Mouse (Mus musculus): ENCODE results near the gene Sec31b. TPM values are rescaled to one million over a fixed set of nuclear protein-coding genes. Genes with fewer than 3 reads are reported as not detected.

The Sec31b gene
- 0.68 and 1.0 TPM in 2 replicates for polyA plus RNA-seq (2012; rRNA removed)

GRCm38 (mm10) chr19:44545321-44546041 lies at the start of gene Sec31b:
Gene Sec31b (minus strand): TSS chr19:44545864.
- WGBS = 3% methylated on average over 47 of the region's 47 CpGs
- no peak for DNase-seq (ENCODE audit: low read depth, low spot score)

GRCm38 (mm10) chr19:44594180-44594579 lies 48.5 kb upstream of the Sec31b start:
- 90% methylated on average over 14 of the region's 14 CpGs for WGBS
- DNase-seq (ENCODE audit: low read depth, low spot score) = no peak

GRCm38 (mm10) chr19:44591638-44592037 lies 46.0 kb upstream of the Sec31b start:
- no peak for DNase-seq (ENCODE audit: low read depth, low spot score)
- 71% methylated on average over 6 of the region's 6 CpGs for WGBS

GRCm38 (mm10) chr19:44590992-44591391 lies 45.3 kb upstream of the Sec31b start:
- 81% methylated on average over 18 of the region's 18 CpGs for WGBS
- DNase-seq (ENCODE audit: low read depth, low spot score) = no peak

GRCm38 (mm10) chr19:44589591-44590223 lies 44.0 kb upstream of the Sec31b start:
- 29% methylated on average over 7 of the region's 7 CpGs for WGBS
- no peak for DNase-seq (ENCODE audit: low read depth, low spot score)

GRCm38 (mm10) chr19:44588036-44588435 lies 42.4 kb upstream of the Sec31b start:
- WGBS = 48% methylated on average over 4 of the region's 4 CpGs
- DNase-seq (ENCODE audit: low read depth, low spot score) = no peak

GRCm38 (mm10) chr19:44582638-44583309 lies 37.1 kb upstream of the Sec31b start:
- 37% methylated on average over 9 of the region's 9 CpGs for WGBS
- DNase-seq (ENCODE audit: low read depth, low spot score) = peak; percentile 57

- no peak for DNase-seq (ENCODE audit: low read depth, low spot score)
- 54% methylated on average over 10 of the region's 10 CpGs for WGBS
These were observed 36.4 kb upstream of the Sec31b start for GRCm38 (mm10) chr19:44582103-44582502.

- WGBS = 52% methylated on average over 1 of the region's 1 CpGs
These were observed 32.4 kb upstream of the Sec31b start for GRCm38 (mm10) chr19:44578038-44578437.

GRCm38 (mm10) chr19:44576275-44576674 lies 30.6 kb upstream of the Sec31b start:
- 65% methylated on average over 7 of the region's 7 CpGs for WGBS
- DNase-seq (ENCODE audit: low read depth, low spot score) = no peak

More at GRCm38 (mm10) chr19:44578038-44578437, 32.4 kb upstream of the Sec31b start:
- no peak for DNase-seq (ENCODE audit: low read depth, low spot score)

GRCm38 (mm10) chr19:44567763-44568162 lies 22.1 kb upstream of the Sec31b start:
- no peak for DNase-seq (ENCODE audit: low read depth, low spot score)
- 87% methylated on average over 3 of the region's 3 CpGs for WGBS

- WGBS = 87% methylated on average over 14 of the region's 14 CpGs
- DNase-seq (ENCODE audit: low read depth, low spot score) = no peak
These were observed 18.3 kb upstream of the Sec31b start for GRCm38 (mm10) chr19:44564006-44564405.

- DNase-seq (ENCODE audit: low read depth, low spot score) = peak; percentile 97
- under 1% methylated on average over 33 of the region's 33 CpGs for WGBS
These were observed 17.1 kb upstream of the Sec31b start, which contains the start of gene Hif1an for GRCm38 (mm10) chr19:44562652-44563206. Gene Hif1an (plus strand): TSS chr19:44562850.

- peak; percentile 67 for DNase-seq (ENCODE audit: low read depth, low spot score)
- under 1% methylated on average over 50 of the region's 50 CpGs for WGBS
These were observed 9.4 kb upstream of the Sec31b start, which contains the start of gene Ndufb8 for GRCm38 (mm10) chr19:44554861-44555590. Gene Ndufb8 (minus strand): TSS chr19:44555440.

- DNase-seq (ENCODE audit: low read depth, low spot score) = no peak
- WGBS = 2% methylated on average over 8 of the region's 8 CpGs
These were observed 8.8 kb upstream of the Sec31b start for GRCm38 (mm10) chr19:44554490-44554860.

- no peak for DNase-seq (ENCODE audit: low read depth, low spot score)
- WGBS = 91% methylated on average over 4 of the region's 4 CpGs
These were observed 7.6 kb upstream of the Sec31b start for GRCm38 (mm10) chr19:44553286-44553685.

- no peak for DNase-seq (ENCODE audit: low read depth, low spot score)
- 92% methylated on average over 4 of the region's 4 CpGs for WGBS
These were observed 7.1 kb upstream of the Sec31b start, which contains the start of gene Gm20538 for GRCm38 (mm10) chr19:44552731-44553130. Gene Gm20538 (minus strand): TSS chr19:44552831.

- peak; percentile 61 for DNase-seq (ENCODE audit: low read depth, low spot score)
- WGBS = 2% methylated on average over 13 of the region's 13 CpGs
These were observed 889 bp downstream of the Sec31b start for GRCm38 (mm10) chr19:44544775-44545174.

GRCm38 (mm10) chr19:44544372-44544771 lies 1.3 kb downstream of the Sec31b start:
- 67% methylated on average over 10 of the region's 10 CpGs for WGBS
- DNase-seq (ENCODE audit: low read depth, low spot score) = no peak

Measured in large intestine, adult 2 months (tissue).